Mouse (Mus musculus) MEL (cell line): ENCODE measurements around the gene Apol7e.

Experiments used
- CHD2 ChIP-seq: IDR thresholded peaks from 2 replicates; pipeline ENCODE4 v1.6.1; 2011; ENCODE audit warnings: low read length, improper control_type of control experiment
- CTCF ChIP-seq, 3 experiments: IDR thresholded peaks in 2 of 3; conservative IDR thresholded peaks in 1 of 3; 2 replicates each; pipeline ENCODE4 v1.5.1; 2011 to 2012; ENCODE audit warnings: low read length in 3 of 3, low read depth in 2 of 3, mild to moderate bottlenecking in 2 of 3, improper control_type of control experiment in 1 of 3, inconsistent platforms in 1 of 3, mixed read lengths in 1 of 3, moderate library complexity in 1 of 3; ENCODE audit not compliant: control insufficient read depth in 1 of 3, insufficient read depth in 1 of 3, poor library complexity in 1 of 3, severe bottlenecking in 1 of 3
- EP300 ChIP-seq, 2 experiments: IDR thresholded peaks; 2 replicates each; pipeline ENCODE4 v1.6.1; 2011; ENCODE audit warnings: improper control_type of control experiment in 2 of 2, low read length in 2 of 2, low read depth in 1 of 2, mild to moderate bottlenecking in 1 of 2
- POLR2A ChIP-seq, 2 experiments: IDR thresholded peaks; 2 replicates each; pipeline ENCODE4 v1.6.1; 2011 to 2012; ENCODE audit warnings: low read length in 2 of 2, mild to moderate bottlenecking in 2 of 2, control low read depth in 1 of 2, improper control_type of control experiment in 1 of 2, low read depth in 1 of 2, moderate library complexity in 1 of 2; ENCODE audit not compliant: control insufficient read depth in 1 of 2, insufficient read depth in 1 of 2, poor library complexity in 1 of 2
- POLR2AphosphoS5 ChIP-seq: IDR thresholded peaks from 2 replicates; pipeline ENCODE4 v1.6.1; 2012; ENCODE audit warnings: low read depth, borderline replicate concordance, mild to moderate bottlenecking, inconsistent platforms, low read length, moderate library complexity, mixed read lengths
- RCOR1 ChIP-seq: IDR thresholded peaks from 2 replicates; pipeline ENCODE4 v1.6.1; 2012; ENCODE audit warnings: low read depth, mild to moderate bottlenecking, inconsistent platforms, low read length, improper control_type of control experiment
- SIN3A ChIP-seq: IDR thresholded peaks from 2 replicates; pipeline ENCODE4 v1.6.1; 2012; ENCODE audit warnings: low read length, improper control_type of control experiment, inconsistent platforms
- TCF12 ChIP-seq: IDR thresholded peaks from 2 replicates; pipeline ENCODE4 v1.6.1; 2014; ENCODE audit warnings: low read depth, mild to moderate bottlenecking, inconsistent platforms, low read length, improper control_type of control experiment, moderate library complexity
- ZC3H11A ChIP-seq: IDR thresholded peaks from 2 replicates; pipeline ENCODE4 v1.6.1; 2012; ENCODE audit warnings: low read depth, mild to moderate bottlenecking, inconsistent platforms, low read length, improper control_type of control experiment
- ZKSCAN1 ChIP-seq: IDR thresholded peaks from 2 replicates; pipeline ENCODE4 v1.6.1; 2012; ENCODE audit warnings: low read depth, mild to moderate bottlenecking, inconsistent platforms, low read length, improper control_type of control experiment, moderate library complexity
- ZMIZ1 ChIP-seq: IDR thresholded peaks from 2 replicates; pipeline ENCODE4 v1.6.1; 2012; ENCODE audit warnings: low read depth, mild to moderate bottlenecking, inconsistent platforms, low read length, improper control_type of control experiment, moderate library complexity

- TF ChIP-seq RCOR1 (no peak), CTCF (IDR thresholded peaks at IDR 0.05 in 2 of 3, conservative IDR thresholded peaks at IDR 0.05 in 1 of 3; ENCODE audit: control insufficient read depth in 1 of 3, insufficient read depth in 1 of 3, low read depth in 2 of 3, low read length in 3 of 3, poor library complexity in 1 of 3, severe bottlenecking in 1 of 3) (no peak), ZKSCAN1 (no peak), CHD2 (no peak), POLR2AphosphoS5 (no peak), TCF12 (no peak), SIN3A (no peak), POLR2A (IDR thresholded peaks at IDR 0.05; ENCODE audit: control insufficient read depth in 1 of 2, insufficient read depth in 1 of 2, low read depth in 1 of 2, low read length in 2 of 2, poor library complexity in 1 of 2) (no peak), EP300 (IDR thresholded peaks at IDR 0.05; ENCODE audit: low read depth in 1 of 2, low read length in 2 of 2) (no peak), ZMIZ1 (no peak), ZC3H11A (no peak)
Measured at GRCm38 (mm10) chr15:77760037-77760436, 61.4 kb downstream of the Apol7e start.
